Mouse (Mus musculus): ENCODE measurements around the gene Slco2a1.

Slco2a1 gene

DNA sequence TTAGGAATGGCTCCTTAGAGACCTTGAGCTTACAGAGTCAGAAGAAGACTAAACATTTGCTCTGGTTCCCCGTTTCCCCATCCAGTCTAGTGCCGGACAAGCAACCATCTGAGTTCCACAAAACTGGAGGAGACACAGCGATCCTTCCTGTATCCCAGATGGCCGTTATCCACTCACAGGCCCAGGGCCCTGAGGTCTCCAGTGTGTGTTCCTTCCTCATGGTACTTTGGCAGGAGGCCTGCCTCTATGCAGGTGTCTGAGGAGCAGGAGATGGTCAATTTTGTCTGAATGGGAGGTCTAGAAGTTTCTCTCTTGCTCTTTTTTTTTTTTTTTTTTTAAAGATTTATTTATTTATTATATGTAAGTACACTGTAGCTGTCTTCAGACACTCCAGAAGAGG lies 136.2 kb downstream of the Slco2a1 start:
- DNase-seq: no peak

DNA sequence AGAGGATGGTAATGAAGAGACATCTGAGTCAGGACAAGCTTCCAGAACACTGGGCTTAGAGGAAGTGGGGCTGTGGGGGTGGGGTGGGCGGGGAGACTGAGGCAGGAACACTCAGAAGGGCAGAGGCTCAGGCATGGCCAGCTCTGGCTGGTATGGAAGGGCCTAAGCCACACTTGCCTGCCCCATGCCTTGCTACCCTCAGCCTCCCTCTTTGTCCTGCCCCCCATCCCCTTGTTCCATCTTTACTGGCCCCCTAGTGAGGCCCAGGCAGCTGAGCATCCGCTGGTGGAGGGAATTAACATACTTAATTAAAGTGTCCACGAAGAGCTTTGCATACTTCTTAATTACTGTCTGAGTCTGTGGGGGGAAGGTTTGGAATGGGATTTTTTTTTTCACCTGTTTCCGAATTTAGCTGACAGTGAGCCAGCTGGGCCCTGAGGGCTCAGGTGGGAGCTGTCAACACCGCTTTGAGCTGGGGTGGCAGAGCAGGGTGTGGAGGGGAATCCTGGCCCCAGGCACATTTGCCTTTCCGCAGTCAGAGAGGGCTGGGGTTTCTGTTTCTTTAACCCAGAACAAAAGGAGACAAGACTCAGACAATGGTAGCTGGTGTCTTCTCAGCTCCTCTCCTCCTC lies 145.1 kb downstream of the Slco2a1 start:
- no peak for DNase-seq

DNA sequence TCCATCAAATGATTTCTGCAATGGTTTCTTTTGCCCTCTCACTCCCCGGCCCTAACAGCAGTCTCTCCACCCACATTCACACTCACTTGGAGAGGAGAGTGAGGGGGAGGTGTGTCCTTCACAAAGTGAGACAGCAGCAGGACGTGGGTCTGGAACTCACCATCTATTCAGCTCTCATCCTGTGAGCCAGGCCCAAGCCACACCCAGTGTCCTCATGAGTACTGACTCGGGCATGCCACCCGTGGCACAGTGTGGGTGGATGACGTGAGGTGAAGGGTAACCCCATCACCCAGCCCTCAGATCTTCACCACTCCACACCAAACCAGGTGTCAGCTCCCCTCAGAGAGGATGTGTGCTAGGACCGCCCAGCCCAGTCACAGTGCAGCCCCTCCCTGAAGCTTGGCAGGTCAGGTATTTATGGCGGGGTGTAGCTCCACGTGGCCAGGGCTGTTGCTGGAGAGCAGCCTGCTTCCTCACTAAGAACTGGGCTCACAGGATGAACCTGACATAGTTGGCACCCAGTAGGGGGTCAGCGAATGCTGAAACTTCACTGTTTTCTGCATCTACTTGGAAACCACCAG lies 146.0 kb downstream of the Slco2a1 start:
- no peak for DNase-seq

DNA sequence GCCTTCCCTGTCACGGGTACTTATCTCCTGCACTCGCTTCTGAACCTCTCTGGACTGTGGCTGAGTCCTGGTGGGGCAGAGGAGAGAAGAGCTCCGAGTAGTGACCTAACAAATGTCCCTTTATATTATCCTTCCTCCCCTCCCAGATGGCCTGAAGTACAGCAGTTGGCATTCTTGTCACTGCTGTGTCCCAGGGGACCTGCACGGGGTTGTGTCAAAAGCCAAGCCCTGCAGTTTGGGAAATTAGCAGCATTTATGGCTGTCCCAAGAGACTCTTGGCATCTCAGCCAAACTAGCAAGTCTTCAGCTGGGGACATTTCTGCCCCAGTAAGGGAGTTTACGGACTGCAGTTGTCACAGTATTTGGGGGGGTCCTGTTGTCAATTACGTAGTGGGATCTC lies 151.0 kb downstream of the Slco2a1 start:
- DNase-seq: no peak

DNA sequence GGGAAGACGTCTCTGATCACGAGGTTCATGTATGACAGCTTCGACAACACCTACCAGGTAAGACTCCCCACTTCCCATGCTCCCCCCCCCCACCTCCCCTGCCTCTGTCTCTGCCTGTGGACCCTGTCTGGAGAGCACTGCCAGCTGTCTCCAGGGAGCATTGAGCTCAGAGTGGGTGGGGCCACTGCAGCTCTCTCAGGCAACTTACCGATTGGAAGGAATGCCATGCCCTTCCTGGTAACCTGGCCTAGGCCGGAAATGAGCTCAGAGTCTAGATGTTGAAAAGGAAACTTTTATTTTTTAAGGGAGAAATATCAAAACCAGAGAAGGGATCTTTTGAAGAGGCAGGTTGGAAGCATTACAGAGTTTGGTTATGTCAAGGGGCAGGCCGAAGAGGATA lies 151.9 kb downstream of the Slco2a1 start:
- no peak for DNase-seq

DNA sequence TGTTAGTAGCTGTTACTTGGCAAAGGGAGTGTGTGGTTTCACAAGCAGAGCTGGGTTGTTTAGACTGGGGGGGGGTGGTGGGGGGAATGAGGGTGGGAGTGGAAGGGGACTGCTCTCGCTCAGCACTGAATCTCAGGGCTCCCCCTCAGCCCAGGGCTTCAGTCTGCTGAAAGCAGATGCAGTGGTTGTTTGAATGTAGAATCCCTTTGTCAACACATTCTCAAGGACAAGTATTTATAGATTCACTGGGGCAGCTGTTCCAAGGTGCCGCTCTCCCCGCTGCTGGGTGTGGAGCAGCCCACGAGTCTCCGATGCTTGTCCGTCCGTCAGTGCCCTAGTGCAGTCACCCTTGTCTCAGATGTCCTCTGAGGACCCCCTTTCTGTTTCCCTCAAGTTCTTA lies 152.8 kb downstream of the Slco2a1 start:
- DNase-seq: no peak

DNA sequence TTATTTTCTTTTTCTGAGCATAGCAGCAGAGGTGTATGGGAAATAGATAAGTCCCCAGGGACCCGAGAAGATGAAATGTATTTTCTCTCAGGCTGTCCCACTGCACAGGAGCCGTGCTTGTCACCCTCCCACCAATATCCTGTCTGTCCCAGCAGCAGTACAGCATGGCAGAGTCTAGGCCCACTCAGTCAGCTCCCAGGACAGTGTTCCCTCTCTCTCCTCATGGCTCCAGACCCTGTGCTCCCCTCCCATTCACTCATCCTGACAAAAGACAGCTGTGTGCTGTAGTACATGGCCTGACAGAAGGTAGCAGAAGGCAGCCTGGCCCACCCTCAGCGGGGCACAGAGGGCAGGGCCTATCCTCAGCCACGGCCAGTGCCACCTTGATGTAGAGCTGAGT lies 155.4 kb downstream of the Slco2a1 start:
- DNase-seq: no peak

DNA sequence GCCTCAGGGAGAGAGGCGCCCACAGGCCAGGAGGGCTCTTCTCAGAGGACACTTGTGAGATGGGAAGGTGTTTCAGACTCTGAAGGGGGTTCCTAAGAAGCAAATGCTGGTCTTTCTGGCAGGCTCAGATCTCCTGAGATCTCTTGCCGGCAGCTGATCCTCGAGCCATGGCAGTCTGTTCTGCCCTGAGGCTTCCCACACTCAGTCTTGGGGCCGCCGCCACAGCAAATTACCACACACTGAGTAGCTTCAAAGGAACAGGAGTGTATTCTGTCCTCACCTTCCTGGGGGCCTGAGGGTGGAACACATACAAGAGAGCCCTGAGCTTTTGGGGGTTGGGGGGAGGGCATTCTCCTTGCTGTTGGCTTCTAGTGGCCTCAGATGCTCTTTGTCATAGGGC lies 156.8 kb downstream of the Slco2a1 start:
- no peak for DNase-seq
